Mouse (Mus musculus) heart, adult 18-20 months (tissue): ENCODE data around the gene Sgcd. TPM values are rescaled to one million over a fixed set of nuclear protein-coding genes. Genes with fewer than 3 reads are reported as not detected.

ENCODE experiments used
- DNase-seq, 2 experiments: peaks; one replicate each; pipeline ENCODE4 v3.0.0; 2021 to 2022; ENCODE audit warnings: mixed read lengths in 1 of 2
- total RNA-seq, 2 experiments: library from RNA; stranded (reverse); gene quantifications; 2 replicates each; pipeline ENCODE4 v1.2.3; 2021

Sgcd gene
- total RNA-seq, 2 experiments from 2014 or later: 57.4 to 68.5 TPM

DNA sequence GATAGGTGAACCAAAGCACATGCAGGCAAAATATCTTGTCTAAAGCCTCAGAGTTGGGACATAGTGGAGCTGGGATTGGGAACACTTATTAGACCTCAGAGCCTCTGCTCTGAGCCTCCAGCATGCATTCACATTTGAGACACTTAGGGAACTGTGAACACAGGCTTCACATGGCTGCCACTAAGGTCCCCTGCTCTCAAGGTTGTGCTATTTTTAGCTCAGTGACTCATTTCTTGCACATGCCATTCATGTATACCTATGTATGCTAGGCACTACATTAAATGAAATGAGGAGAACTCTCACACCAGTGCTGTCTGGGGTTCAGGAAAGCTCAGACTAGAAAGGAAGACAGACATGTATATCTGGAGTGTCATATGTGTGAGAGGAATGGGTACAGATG, 974.5 kb downstream of the Sgcd start:
- peak; percentile 17 to 24 for DNase-seq

DNA sequence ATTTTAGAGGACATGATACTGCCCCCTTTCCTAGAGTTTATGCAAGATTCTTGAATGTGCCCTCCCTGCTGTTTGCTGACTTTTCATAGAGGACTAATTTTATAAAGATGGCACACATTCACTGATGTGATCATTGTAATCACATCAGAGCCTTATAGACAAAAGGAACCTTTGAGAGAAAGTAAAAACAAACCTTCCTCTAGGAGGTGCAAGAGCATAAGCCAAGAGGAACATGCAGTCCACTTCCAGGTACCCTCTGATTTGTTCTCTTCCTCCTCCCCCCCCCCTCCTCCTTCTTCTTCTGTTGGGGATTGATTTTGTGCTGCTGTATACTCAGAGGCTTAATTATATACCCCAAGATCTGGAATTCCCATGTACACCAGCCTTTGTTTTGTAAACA, 978.6 kb downstream of the Sgcd start:
- DNase-seq: no peak

DNA sequence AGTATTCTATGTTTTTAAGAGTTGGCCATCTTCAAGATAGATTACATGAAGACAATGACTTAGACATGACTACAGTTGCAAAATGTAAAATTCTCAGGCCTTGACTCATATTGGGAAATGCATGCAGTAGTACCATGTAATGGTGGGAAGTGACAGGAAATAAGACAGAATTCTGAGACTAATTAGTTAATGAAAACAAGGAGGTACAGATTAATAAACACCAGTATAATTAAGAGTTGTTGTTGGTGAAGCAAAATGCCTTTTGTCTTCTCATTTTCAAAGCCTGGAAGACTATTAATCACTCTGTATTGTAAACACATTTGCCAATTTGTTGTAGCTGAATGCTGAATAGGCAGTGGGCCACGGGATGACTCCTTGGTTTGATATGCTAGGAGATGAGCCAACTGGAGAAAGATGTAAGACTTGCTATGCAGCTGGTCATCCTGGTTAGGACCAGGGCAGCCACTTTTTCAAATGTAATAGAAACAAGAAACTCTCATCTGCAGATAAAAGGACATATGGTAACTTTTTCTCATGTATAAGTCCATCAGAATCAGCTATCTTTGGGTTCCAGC, 983.4 kb downstream of the Sgcd start:
- no peak for DNase-seq

DNA sequence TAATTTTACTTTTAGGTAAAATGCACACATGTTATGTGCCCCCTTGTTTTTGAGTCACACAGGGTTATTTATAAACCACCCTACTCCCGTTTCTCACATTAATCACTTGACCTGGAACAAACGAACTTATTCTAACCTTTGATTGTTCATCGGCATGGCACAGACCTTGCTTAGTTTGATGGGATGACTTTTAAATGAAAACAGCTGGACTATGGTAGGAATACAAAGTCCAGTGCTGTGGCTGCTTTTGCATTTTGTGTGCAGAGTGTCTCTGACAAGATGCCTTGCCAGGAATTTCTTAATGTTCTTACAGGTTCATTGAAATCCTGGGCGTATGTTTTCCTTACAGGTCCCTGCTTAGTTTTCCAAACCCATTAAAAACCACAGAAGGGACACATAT, 1049.5 kb downstream of the Sgcd start:
- DNase-seq: no peak

DNA sequence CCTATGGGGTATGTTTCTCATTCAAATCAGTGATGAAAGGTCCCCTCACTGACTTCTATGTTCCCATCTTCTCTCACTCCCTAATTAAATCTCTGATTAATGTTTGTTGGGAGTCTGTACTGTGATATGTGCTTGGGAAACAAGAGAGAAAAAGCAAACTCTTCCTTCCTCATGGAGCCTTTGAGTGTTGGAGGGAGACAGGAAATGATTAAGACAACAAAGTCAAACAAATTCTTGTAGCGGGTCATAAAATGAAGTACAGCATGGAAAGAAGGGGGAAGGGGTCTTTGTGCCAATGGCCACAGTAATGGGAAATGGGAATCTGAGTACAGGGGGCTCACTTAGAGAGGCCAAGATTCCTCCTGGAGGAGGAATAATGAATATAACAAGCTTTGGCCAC, 1063.8 kb downstream of the Sgcd start:
- DNase-seq: no peak

DNA sequence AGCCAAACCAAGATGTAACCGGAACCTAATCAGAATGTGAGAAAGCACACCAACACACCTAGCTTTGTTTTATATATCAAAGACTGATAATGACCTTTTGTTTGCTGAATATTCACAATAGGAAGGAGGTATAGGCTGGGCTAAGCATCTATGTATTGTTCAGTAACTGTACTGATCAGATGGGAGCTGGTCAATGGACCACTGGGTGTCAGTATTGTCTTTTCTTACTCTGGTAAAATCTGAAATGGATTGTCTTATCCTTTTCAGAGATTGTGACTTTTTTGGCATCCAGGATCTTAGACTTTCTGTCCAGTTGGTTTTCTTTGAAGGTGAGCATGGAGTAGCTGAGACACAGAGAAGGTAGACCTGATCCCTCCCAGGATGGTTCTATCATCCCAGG, 1068.5 kb downstream of the Sgcd start:
- DNase-seq: peak in 1 of 2 experiments; percentile 24

DNA sequence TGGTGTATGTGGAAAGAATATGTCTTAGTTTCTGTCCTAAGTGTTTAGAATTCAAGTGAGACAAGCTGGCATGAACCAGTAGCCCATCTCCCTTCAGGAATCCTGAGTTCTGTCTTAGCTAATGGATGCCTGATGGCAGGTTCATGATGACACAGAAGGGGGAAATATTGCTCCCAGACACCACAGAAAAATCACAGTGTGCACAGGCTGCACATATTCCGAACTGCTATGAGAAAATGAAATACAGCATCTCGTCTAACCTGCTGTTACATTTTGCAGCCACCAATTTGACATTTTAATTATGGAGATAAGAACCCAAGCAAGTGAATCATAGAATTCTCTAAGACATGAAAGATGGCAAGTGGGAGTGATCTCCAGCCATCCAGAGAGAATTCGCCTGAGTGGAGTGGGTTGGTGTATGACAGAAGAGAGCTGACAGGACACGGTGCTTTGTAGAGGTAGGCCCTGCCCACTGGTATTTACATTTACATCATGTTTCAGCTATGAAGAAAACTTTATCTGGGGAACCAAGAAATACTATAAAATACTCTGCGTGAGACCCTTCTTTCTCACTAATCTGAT, 1076.0 kb downstream of the Sgcd start:
- no peak for DNase-seq

DNA sequence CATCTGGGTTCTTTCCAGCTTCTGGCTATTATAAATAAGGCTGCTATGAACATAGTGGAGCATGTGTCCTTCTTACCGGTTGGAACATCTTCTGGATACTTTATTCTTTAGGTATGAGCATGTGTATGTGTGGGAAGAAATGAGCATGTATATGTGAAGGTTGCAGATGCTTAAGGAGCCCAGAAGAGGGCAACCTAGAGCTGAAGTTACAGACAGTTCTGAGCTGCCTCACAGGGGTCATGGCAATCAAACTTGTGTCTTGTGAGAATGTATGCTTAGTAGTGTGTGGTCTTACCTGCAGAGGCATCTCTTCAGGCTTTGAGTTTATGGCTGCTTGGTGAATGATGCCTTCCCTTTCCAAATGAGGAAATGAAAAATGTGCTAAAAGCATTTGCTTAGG, 1084.5 kb downstream of the Sgcd start:
- DNase-seq: no peak

DNA sequence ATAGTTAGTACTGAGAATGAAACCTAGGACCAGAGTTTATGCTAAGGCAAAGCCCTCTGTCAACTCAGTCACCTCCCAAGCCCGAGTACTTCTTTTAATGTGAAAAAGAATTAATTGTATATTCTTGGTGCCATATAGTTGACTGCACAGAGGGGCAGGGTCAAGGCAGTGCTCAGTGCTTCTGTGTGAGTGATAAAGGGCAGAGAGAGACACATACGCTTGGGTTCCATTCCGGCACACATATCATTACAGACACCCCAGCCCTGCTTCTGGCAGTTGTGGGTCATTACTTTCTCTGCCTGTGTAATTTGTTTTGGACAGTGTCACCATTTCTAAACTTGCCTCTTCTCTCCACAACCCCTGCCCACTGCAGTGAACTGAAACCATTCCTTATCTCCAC, 1099.7 kb downstream of the Sgcd start:
- no peak for DNase-seq

DNA sequence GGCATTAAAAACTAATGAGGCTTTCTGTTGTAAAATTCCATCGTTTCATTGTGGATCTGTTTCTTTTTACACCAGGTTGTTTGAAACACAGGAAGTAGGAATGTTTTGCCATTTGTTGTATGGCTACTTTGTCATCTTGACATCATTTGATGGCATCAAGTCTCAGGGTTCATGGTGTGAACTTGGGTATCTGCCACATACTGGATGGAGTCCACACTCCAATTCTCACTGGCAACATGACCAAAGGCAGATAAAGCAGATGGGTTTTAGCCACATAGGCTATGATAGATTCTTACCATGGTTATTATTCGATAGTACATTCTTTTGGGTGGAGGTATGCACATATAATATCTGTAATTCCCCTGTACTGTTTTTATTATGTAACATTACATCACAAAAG, 1106.3 kb downstream of the Sgcd start:
- no peak for DNase-seq

DNA sequence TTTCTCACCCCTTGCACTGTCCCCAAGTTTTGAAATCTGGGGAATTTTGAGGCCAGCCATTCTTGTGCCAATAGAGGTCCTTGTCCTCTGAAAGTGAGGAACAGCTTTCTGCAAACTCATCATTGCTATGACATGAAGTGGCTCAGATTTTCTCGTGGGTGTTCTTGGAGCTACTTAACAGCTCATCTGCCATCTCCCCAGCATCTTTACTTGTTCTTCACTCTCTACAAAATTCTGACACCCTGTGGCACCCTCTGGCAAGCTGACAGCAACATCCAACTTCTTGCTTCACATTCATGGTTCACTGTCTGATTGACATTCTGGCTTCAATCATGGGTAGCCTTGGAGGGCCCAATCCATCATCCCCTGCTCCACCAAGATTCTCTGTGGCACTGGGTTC, 1113.0 kb downstream of the Sgcd start:
- DNase-seq: no peak

DNA sequence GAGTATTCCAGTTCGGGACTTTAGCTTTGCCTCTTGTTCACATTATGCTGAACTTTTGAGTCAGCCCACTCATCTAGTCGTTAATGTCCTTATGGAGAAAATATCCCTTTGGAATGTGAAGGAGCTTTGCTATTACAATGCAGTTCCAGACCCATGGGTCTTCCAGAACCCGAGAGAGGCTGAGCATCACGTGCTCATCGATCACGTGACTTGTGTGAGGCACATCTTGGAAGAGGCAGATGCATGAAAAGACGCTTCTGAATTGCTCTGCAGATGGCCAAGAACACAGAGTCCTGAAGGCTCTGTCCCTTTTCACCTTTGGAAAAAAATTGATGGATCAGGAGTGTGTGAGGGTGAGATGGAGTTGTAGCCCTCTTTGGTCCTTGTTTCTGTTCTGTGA, 1120.2 kb downstream of the Sgcd start:
- no peak for DNase-seq

DNA sequence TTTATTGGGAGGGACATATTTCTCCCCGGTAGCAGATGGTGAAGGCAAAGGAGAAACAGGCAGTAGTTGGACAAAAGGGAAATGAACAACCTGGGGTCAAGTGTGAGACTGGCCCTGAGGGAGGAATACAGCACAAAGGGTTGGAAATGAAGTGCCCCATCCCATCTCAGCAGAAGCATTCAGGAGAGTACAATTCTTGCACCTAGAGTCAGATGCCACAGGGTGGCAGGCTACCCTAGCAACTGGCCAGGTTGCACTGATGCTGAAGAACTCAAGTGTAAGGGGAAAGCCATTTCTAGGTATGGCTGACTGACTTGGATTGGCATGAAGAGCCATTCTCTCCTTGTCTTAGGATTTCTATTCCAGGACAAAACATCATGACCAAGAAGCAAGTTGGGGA, 1124.0 kb downstream of the Sgcd start:
- peak in 1 of 2 experiments; percentile 15 for DNase-seq

DNA sequence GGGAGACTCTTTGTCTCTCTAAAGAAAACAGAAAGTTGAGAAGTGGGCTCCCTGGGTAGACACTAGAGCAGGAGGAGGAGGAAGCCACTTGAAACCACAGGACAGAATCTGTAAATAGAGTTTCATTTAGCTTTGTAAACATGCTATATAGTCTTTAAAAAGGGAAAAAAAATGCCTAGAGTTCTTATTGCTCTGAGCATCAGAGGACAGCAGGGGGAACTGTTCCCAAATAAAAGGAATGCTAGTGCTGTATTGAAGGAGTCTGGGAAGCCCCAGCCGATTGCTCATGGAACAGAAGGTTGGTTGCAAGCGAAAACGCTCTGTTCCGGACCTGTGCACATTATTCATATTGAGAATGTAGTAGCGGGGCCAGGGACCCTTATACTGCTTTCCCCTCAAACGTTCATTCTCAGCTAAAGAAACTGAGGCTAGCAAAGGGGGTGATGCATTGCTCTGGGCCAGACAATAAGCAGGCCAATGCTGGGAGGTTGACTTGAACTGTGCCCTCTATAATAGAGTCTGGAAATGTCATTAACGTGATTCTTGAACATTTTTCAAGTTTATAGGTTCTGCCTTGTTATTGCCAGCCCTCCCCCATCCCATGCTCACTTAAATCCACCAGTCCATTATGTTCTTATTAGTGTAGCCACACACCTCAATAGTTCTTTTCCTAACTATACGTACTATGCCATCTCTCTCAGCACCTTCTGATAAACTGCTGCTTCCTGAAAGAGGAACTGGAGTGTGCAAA, 1140.4 kb downstream of the Sgcd start:
- DNase-seq: no peak

DNA sequence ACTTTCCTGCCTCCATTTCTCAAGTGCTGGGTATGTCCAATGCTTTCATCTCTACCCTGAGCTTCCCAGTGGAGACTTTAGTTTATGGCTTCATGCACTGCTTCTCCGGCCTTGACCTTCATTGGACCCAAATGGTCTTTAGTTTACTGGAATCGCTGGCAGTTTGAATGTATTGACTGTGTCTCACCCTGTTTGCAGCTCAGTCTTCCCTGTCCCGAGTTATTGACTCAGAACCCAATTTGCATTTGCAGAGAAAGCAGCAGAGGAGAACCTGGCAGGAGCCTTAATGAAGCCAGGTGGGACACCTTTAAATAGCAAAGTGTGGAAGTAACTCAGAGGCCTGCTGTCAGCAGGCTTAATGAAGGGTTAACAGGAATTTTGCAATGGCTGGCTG, 1140.9 kb downstream of the Sgcd start:
- DNase-seq: no peak

DNA sequence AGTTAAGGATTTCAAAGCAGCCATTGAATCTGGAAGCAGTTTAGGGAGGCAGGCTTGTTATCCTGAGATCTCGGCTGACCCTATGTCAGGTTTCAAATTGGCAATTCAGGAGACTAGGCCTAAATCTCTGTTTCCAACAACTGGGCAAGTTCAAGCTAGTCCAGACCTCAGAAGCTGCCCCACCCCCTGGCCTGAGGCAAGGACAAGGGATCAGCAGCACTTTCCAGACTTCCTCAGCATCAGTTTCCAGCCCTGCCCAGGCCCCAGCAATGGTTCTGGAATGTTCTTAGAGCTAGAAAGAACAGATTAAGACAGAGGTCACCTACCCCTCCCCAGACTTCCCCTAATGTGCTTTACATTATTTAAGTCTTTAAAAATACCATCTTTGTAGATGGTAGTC, 1142.1 kb downstream of the Sgcd start:
- no peak for DNase-seq
